Mouse (Mus musculus) fibroblast of lung, adult 2 months (primary cell): ENCODE results near the gene Fras1.

Experiments
- DNase-seq: peaks from one replicate; pipeline ENCODE4 v3.0.0-alpha.2; 2011; ENCODE audit warnings: low read depth

Gene Fras1

GRCm38 (mm10) chr5:96482054-96482453 lies 108.3 kb downstream of the Fras1 start:
- no peak for DNase-seq

GRCm38 (mm10) chr5:96492497-96492896 lies 118.7 kb downstream of the Fras1 start:
- DNase-seq, result no peak

GRCm38 (mm10) chr5:96494502-96495292 lies 120.9 kb downstream of the Fras1 start:
- no peak for DNase-seq

GRCm38 (mm10) chr5:96498083-96498482 lies 124.3 kb downstream of the Fras1 start:
- no peak for DNase-seq

- no peak for DNase-seq
These were observed 128.0 kb downstream of the Fras1 start for GRCm38 (mm10) chr5:96501783-96502182.

- DNase-seq, result no peak
These were observed 128.6 kb downstream of the Fras1 start for GRCm38 (mm10) chr5:96502400-96502799.

GRCm38 (mm10) chr5:96511005-96511404 lies 137.2 kb downstream of the Fras1 start:
- DNase-seq, result no peak

GRCm38 (mm10) chr5:96513327-96513726 lies 139.6 kb downstream of the Fras1 start:
- no peak for DNase-seq

- DNase-seq, result no peak
These were observed 142.1 kb downstream of the Fras1 start for GRCm38 (mm10) chr5:96515860-96516311.

- no peak for DNase-seq
These were observed 142.6 kb downstream of the Fras1 start for GRCm38 (mm10) chr5:96516329-96516728.

- no peak for DNase-seq
These were observed 147.8 kb downstream of the Fras1 start for GRCm38 (mm10) chr5:96521541-96521940.

- DNase-seq, result no peak
These were observed 149.2 kb downstream of the Fras1 start for GRCm38 (mm10) chr5:96522909-96523409.

GRCm38 (mm10) chr5:96528296-96528695 lies 154.5 kb downstream of the Fras1 start:
- no peak for DNase-seq

GRCm38 (mm10) chr5:96530516-96530915 lies 156.8 kb downstream of the Fras1 start:
- DNase-seq, result no peak

GRCm38 (mm10) chr5:96531962-96532361 lies 158.2 kb downstream of the Fras1 start:
- DNase-seq, result no peak

- no peak for DNase-seq
These were observed 162.8 kb downstream of the Fras1 start for GRCm38 (mm10) chr5:96536527-96536926.

GRCm38 (mm10) chr5:96536937-96537336 lies 163.2 kb downstream of the Fras1 start:
- DNase-seq, result no peak

GRCm38 (mm10) chr5:96544112-96544511 lies 170.4 kb downstream of the Fras1 start:
- DNase-seq, result no peak

GRCm38 (mm10) chr5:96545994-96546393 lies 172.2 kb downstream of the Fras1 start:
- no peak for DNase-seq

GRCm38 (mm10) chr5:96554940-96555679 lies 181.4 kb downstream of the Fras1 start:
- no peak for DNase-seq

GRCm38 (mm10) chr5:96558049-96558804 lies 184.5 kb downstream of the Fras1 start:
- DNase-seq, result no peak

- DNase-seq, result no peak
These were observed 200.8 kb downstream of the Fras1 start for GRCm38 (mm10) chr5:96574586-96574985.
